Mouse (Mus musculus) cortical plate, adult 2 months (tissue): Measurements from ENCODE around the gene Phactr1.
A peak's percentile ranks its signal among the peaks of the same experiment; 100 is the strongest.

Source experiments
- CTCF ChIP-seq: fragments of 200-500 bp; IDR thresholded peaks from 2 replicates; pipeline ENCODE4 v1.5.1; 2011; ENCODE audit warnings: mild to moderate bottlenecking, control low read depth, low read length; ENCODE audit not compliant: insufficient read depth; ENCODE audit errors: extremely low read depth
- POLR2A ChIP-seq: fragments of 200-500 bp; IDR thresholded peaks from 2 replicates; pipeline ENCODE4 v1.6.1; 2011; ENCODE audit warnings: mild to moderate bottlenecking, low read length, control low read depth; ENCODE audit not compliant: insufficient read depth; ENCODE audit errors: extremely low read depth

- TF ChIP-seq CTCF (peak; percentile 39), POLR2A (no peak)
Observed at GRCm38 (mm10) chr13:42789221-42789620, 108.8 kb downstream of the Phactr1 start.
